Mouse (Mus musculus) heart, embryonic 15.5 days (tissue): ENCODE results near the gene Hist2h2bb. TPM values are rescaled to one million over a fixed set of nuclear protein-coding genes. Genes with fewer than 3 reads are reported as not detected.
"Not testable (repeated sequence)": the region's sequence is repeated elsewhere in the genome, so short reads cannot be mapped to it uniquely, and the experiment has no call there.

ENCODE experiments used
- ATAC-seq: fragments of 200-750 bp; cut with Nextera tagmentation; replicated peaks from 2 replicates; pipeline ENCODE4 v1.8.0; 2017; ENCODE audit warnings: low read depth, moderate TSS enrichment; ENCODE audit not compliant: insufficient number of reproducible peaks, insufficient read depth, low FRiP score
- H3K27ac ChIP-seq: fragments of 300-500 bp; sonication (generic); 2 replicates; pipeline ENCODE4 v1.5.1; 2015; ENCODE audit warnings: mild to moderate bottlenecking, inconsistent platforms
- H3K27me3 ChIP-seq: fragments of 300-500 bp; sonication (generic); 2 replicates; pipeline ENCODE4 v1.6.1; 2015; ENCODE audit warnings: inconsistent platforms
- H3K36me3 ChIP-seq: fragments of 300-500 bp; sonication (generic); 2 replicates; pipeline ENCODE4 v1.6.1; 2015; ENCODE audit warnings: mild to moderate bottlenecking, inconsistent platforms
- H3K4me1 ChIP-seq: fragments of 300-500 bp; sonication (generic); replicated peaks from 2 replicates; pipeline ENCODE4 v1.6.1; 2015; ENCODE audit warnings: inconsistent platforms
- H3K4me2 ChIP-seq: fragments of 300-500 bp; sonication (generic); 2 replicates; pipeline ENCODE4 v1.6.1; 2015; ENCODE audit warnings: inconsistent platforms, mild to moderate bottlenecking, moderate library complexity
- H3K4me3 ChIP-seq: fragments of 300-500 bp; sonication (generic); 2 replicates; pipeline ENCODE4 v1.5.1; 2015; ENCODE audit warnings: mild to moderate bottlenecking, inconsistent platforms
- H3K9ac ChIP-seq: fragments of 300-500 bp; sonication (generic); 2 replicates; pipeline ENCODE4 v1.6.1; 2015; ENCODE audit warnings: mild to moderate bottlenecking, inconsistent platforms
- H3K9me3 ChIP-seq: fragments of 300-500 bp; sonication (generic); replicated peaks from 2 replicates; pipeline ENCODE4 v1.6.1; 2016; ENCODE audit warnings: inconsistent platforms
- WGBS: fragments of 180-500 bp; shearing (Covaris S2); methylation state at CpG from one replicate; pipeline ENCODE4 v1.1.7; 2015; ENCODE audit warnings: mixed read lengths; 5-methylcytosine and 5-hydroxymethylcytosine counted together
- polyA plus RNA-seq: library from polyadenylated mRNA; unstranded; fragments of >200 nt; fragmentation: Nextera tagmentation; extraction: Ambion mirVana; gene quantifications from 2 replicates; pipeline ENCODE4 v1.2.1, GENCODE M21; 2015

Hist2h2bb gene
- polyA plus RNA-seq: 3.6 and 4.8 TPM in 2 replicates

DNA sequence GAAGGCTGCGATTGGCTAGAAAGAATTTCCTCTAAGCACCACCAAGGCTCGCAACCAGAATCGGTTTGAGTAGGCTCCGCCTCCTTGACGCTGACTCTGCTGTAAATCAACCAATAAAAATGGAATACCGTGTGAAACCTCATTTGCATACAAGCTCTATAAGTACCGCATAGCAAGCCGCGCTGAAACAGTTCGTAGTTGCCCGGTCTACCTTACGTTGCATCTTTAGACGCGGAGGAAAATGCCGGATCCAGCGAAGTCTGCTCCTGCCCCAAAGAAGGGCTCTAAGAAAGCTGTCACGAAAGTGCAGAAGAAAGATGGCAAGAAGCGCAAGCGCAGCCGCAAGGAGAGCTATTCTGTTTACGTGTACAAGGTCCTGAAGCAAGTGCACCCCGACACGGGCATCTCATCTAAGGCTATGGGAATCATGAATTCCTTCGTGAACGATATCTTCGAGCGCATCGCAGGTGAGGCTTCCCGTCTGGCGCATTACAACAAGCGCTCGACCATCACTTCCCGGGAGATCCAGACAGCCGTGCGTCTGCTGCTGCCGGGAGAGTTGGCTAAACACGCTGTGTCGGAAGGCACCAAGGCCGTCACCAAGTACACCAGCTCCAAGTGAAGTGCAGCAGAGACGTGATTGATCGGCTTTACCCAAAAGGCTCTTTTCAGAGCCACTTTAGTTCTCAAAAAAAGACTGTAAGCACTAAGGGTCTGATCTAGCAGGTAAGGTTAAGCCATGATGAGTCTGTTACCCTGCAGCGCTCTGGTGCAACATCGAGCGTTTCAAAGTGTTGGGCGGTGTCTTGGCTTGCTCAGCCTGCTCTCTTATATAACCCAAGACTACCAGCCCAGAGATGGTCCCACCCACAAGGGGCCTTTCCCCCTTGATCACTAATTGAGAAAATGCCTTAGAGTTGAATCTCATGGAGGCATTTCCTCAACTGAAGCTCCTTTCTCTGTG is at the start of gene Hist2h2bb:
TSS of gene Hist2h2bb (plus strand) at position 242 of the 964 bp plus-strand sequence.
- Histone ChIP-seq H3K27ac (peak within 1 kb of the TSS; percentile 96), H3K4me2 (peak within 1 kb of the TSS; percentile 82), H3K4me3 (peak within 1 kb of the TSS; percentile 54), H3K36me3 (no peaks in the 10 kb centered on the region), H3K9ac (peak within 1 kb of the TSS; percentile 63), H3K4me1 (peaks cover 14% of the 10 kb centered on the region), H3K27me3 (no peaks in the 10 kb centered on the region), H3K9me3 (no peaks in the 10 kb centered on the region)
- ATAC-seq: peak; percentile 94
- WGBS: under 1% methylated on average over 45 of the region's 45 CpGs

- Histone ChIP-seq H3K4me1 (peaks cover 35% of the 10 kb centered on the region), H3K27ac (peak overlapping the region; percentile 99), H3K4me2 (peak overlapping the region; percentile 83), H3K4me3 (peak overlapping the region; percentile 68), H3K9ac (peak overlapping the region; percentile 79)
- not testable (repeated sequence) for H3K27me3 ChIP-seq, ATAC-seq, H3K9me3 ChIP-seq, H3K36me3 ChIP-seq
- WGBS: 0% methylated on average over 40 of the region's 47 CpGs
Measured at GRCm38 (mm10) chr3:96220131-96220764, 49.3 kb upstream of the Hist2h2bb start.

DNA sequence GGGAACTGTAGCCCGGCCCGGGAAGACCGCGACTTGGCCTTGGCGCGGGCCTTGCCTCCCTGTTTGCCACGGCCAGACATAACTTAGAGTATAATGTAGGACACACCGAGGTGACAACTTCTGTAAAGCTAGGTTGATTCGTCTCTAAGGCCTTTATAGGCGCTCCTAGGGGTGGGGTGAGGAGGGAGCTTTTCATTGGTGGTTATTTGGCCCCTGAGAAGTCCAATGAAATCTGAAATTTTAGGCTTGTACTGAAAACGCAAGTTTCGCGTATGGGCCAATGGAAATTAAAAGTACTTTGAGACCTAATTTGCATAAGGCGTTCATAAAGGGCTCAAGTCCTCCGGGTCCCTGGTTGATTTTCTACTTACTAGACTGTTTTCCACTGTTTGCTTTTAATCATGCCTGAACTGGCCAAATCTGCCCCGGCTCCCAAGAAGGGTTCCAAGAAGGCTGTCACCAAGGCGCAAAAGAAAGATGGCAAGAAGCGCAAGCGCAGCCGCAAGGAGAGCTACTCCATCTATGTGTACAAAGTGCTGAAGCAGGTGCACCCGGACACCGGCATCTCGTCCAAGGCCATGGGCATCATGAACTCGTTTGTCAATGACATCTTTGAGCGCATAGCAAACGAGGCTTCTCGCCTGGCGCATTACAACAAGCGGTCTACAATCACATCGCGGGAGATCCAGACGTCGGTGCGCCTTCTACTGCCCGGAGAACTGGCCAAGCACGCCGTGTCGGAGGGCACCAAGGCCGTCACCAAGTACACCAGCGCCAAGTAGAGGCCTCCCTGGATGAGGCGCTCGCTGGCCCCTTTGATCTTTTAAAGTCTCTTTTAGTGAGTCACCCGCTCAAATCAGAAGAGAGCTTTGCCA is 48.5 kb upstream of the Hist2h2bb start, which contains the start of the genes Hist2h2ac and Hist2h2be:
TSS of gene Hist2h2ac (minus strand) at position 116 of the 875 bp plus-strand sequence.
TSS of gene Hist2h2be (plus strand) at position 355 of the 875 bp plus-strand sequence.
- H3K27ac ChIP-seq: peak within 1 kb of the TSS; percentile 99
- H3K27me3 ChIP-seq: no peaks in the 10 kb centered on the region
- H3K4me2 ChIP-seq: peak within 1 kb of the TSS; percentile 83
- H3K9ac ChIP-seq: peak within 1 kb of the TSS; percentile 79
- under 1% methylated on average over 43 of the region's 43 CpGs for WGBS
- no peaks in the 10 kb centered on the region for H3K9me3 ChIP-seq
- no peaks in the 10 kb centered on the region for H3K36me3 ChIP-seq
- H3K4me1 ChIP-seq: peaks cover 35% of the 10 kb centered on the region
- ATAC-seq: peak; percentile 91
- peak within 1 kb of the TSS; percentile 68 for H3K4me3 ChIP-seq

GRCm38 (mm10) chr3:96221640-96222038 is 47.9 kb upstream of the Hist2h2bb start:
- WGBS: 29% methylated on average over 9 of the region's 9 CpGs
- no peaks in the 10 kb centered on the region for H3K9me3 ChIP-seq
- H3K27ac ChIP-seq: peak overlapping the region; percentile 99
- no peaks in the 10 kb centered on the region for H3K36me3 ChIP-seq
- H3K27me3 ChIP-seq: no peaks in the 10 kb centered on the region
- H3K9ac ChIP-seq: peak overlapping the region; percentile 79
- ATAC-seq: no peak
- peak overlapping the region; percentile 83 for H3K4me2 ChIP-seq
- peaks cover 35% of the 10 kb centered on the region for H3K4me1 ChIP-seq
- H3K4me3 ChIP-seq: peak overlapping the region; percentile 68

GRCm38 (mm10) chr3:96222774-96223173 is 46.8 kb upstream of the Hist2h2bb start:
- H3K36me3 ChIP-seq: no peaks in the 10 kb centered on the region
- H3K4me2 ChIP-seq: peak overlapping the region; percentile 83
- H3K27ac ChIP-seq: no peak overlapping the region
- 91% methylated on average over 4 of the region's 4 CpGs for WGBS
- H3K4me1 ChIP-seq: peaks cover 37% of the 10 kb centered on the region
- no peaks in the 10 kb centered on the region for H3K9me3 ChIP-seq
- H3K27me3 ChIP-seq: no peaks in the 10 kb centered on the region
- no peak for ATAC-seq
- H3K9ac ChIP-seq: no peak overlapping the region
- no peak overlapping the region for H3K4me3 ChIP-seq

DNA sequence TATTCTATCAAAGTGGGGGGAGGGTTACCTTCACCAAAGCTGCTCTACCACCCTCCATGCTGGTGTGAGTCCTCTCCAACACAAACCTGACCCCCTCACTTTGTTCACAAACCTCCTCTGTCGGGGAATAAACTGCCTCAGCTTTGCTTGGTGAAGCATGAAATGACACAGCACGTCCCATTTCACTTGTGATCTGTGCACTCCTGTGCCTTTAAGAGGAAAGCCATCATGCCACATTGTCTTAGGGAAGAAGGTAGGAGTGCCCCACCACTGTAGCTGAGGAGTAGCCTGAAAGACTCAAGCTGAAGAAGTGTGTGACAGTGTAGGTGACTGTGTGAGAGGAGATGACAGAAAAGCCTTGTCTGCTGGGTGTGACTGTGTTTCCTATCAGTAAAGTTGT is 44.1 kb upstream of the Hist2h2bb start:
- H3K4me2 ChIP-seq: no peak overlapping the region
- no peaks in the 10 kb centered on the region for H3K9me3 ChIP-seq
- no peaks in the 10 kb centered on the region for H3K27me3 ChIP-seq
- no peak overlapping the region for H3K9ac ChIP-seq
- H3K36me3 ChIP-seq: no peaks in the 10 kb centered on the region
- WGBS: 30% methylated on average over 2 of the region's 2 CpGs
- no peak for ATAC-seq
- no peak overlapping the region for H3K27ac ChIP-seq
- no peak overlapping the region for H3K4me3 ChIP-seq
- peaks cover 29% of the 10 kb centered on the region for H3K4me1 ChIP-seq

GRCm38 (mm10) chr3:96226695-96227648 is 42.6 kb upstream of the Hist2h2bb start:
- no peaks in the 10 kb centered on the region for H3K36me3 ChIP-seq
- H3K4me3 ChIP-seq: no peak overlapping the region
- 57% methylated on average over 8 of the region's 8 CpGs for WGBS
- no peak overlapping the region for H3K9ac ChIP-seq
- no peak for ATAC-seq
- H3K4me2 ChIP-seq: no peak overlapping the region
- H3K4me1 ChIP-seq: peaks cover 21% of the 10 kb centered on the region
- H3K9me3 ChIP-seq: no peaks in the 10 kb centered on the region
- no peak overlapping the region for H3K27ac ChIP-seq
- H3K27me3 ChIP-seq: no peaks in the 10 kb centered on the region

GRCm38 (mm10) chr3:96228828-96229227 is 40.7 kb upstream of the Hist2h2bb start:
- no peak overlapping the region for H3K4me3 ChIP-seq
- no peaks in the 10 kb centered on the region for H3K27me3 ChIP-seq
- H3K36me3 ChIP-seq: no peaks in the 10 kb centered on the region
- H3K9ac ChIP-seq: no peak overlapping the region
- H3K4me2 ChIP-seq: no peak overlapping the region
- no peak overlapping the region for H3K27ac ChIP-seq
- no peak for ATAC-seq
- 61% methylated on average over 2 of the region's 2 CpGs for WGBS
- 0 out of 2 replicates have a peak, but pooled peaks cover 7% of the 10 kb centered on the region for H3K4me1 ChIP-seq
- H3K9me3 ChIP-seq: no peaks in the 10 kb centered on the region

- 63% methylated on average over 2 of the region's 2 CpGs for WGBS
- ATAC-seq: no peak
Measured at GRCm38 (mm10) chr3:96230404-96230803, 39.1 kb upstream of the Hist2h2bb start.

More at GRCm38 (mm10) chr3:96230404-96230803, 39.1 kb upstream of the Hist2h2bb start:
- Histone ChIP-seq H3K9me3 (no peaks in the 10 kb centered on the region), H3K9ac (no peak overlapping the region), H3K27ac (no peak overlapping the region), H3K4me3 (no peak overlapping the region), H3K36me3 (no peaks in the 10 kb centered on the region), H3K4me1 (0 out of 2 replicates have a peak, but pooled peaks cover 3% of the 10 kb centered on the region), H3K4me2 (no peak overlapping the region), H3K27me3 (no peaks in the 10 kb centered on the region)
